ENCODE assay signal across 21 mouse cellular contexts in the genomic region with DNA sequence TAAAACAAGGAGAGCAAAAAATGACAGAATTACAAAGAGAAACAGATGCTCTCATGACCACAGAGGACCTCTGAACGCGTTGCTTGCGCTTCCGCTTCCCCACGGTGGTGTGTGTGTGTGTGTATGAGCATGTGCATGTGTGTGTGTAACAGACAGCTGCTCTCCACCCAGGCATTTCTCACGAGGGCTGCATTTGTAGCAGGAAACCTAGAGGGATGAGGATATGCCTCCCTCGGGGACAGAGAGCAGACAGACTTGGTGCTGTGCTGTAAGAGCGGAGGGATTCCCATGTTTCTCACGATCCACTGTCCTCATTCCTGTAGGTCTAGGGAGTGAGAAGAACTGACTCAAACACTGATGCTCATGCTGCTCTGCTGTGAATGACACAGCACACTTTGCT. TPM values are rescaled to one million over a fixed set of nuclear protein-coding genes. Genes with fewer than 3 reads are reported as not detected.
A peak's percentile ranks its signal among the peaks of the same experiment; 100 is the strongest.
DNase-seq lines count a peak whose midpoint lies in the region; ATAC-seq and TF ChIP-seq lines count a peak whose summit lies in the region.
"Had no signal": no experiment of that assay in that cellular context is flagged by ENCODE, and none has a peak within 500 bp of the region (broad histone marks: within the 10 kb centered on the region; RNA-seq: fewer than 3 reads in every experiment).

No protein-coding gene starts in this region.

- DNase-seq in embryonic facial prominence, embryonic 14.5 days (ENCODE audit: low spot score) = peak; percentile 41
- no peak for DNase-seq in embryonic facial prominence, embryonic 10.5 days (ENCODE audit: low spot score)
- DNase-seq in hindbrain, embryonic 14.5 days (ENCODE audit: low spot score) = no peak
- peak; percentile 11 for DNase-seq in midbrain, embryonic 14.5 days
- DNase-seq in midbrain, embryonic 10.5 days (ENCODE audit: low spot score) = no peak
- DNase-seq: adrenal gland, adult 2 months; cerebellum, adult 11 months; cerebellum, postnatal 25 days; heart, postnatal 14 days; layer of hippocampus, postnatal 36 days; thymus, adult 2 months had no signal

- no peak overlapping the region for H3K4me2 ChIP-seq in embryonic facial prominence, embryonic 14.5 days (ENCODE audit: low read depth, low read length)
- H3K4me2 ChIP-seq in hindbrain, embryonic 14.5 days (replicated peaks) = no peak overlapping the region
- H3K4me2 ChIP-seq in hindbrain, embryonic 13.5 days = no peak overlapping the region
- H3K4me2 ChIP-seq in midbrain, embryonic 14.5 days (ENCODE audit: low read length) = no peak overlapping the region
- no peak overlapping the region for H3K4me2 ChIP-seq in myocyte (ENCODE audit: low read depth)
- H3K4me2 ChIP-seq: heart, embryonic 11.5 days; intestine, embryonic 15.5 days; kidney, embryonic 15.5 days; liver, embryonic 11.5 days; lung, embryonic 15.5 days; neural tube, embryonic 12.5 days had no signal

- no peak for TF ChIP-seq POLR2A in myocyte (IDR thresholded peaks at IDR 0.05; ENCODE audit: insufficient read length, low read depth)

- H3K9ac ChIP-seq in embryonic facial prominence, embryonic 14.5 days (ENCODE audit: low read depth, low read length) = no peak overlapping the region
- H3K9ac ChIP-seq in hindbrain, embryonic 14.5 days = no peak overlapping the region
- no peak overlapping the region for H3K9ac ChIP-seq in hindbrain, embryonic 13.5 days
- no peak overlapping the region for H3K9ac ChIP-seq in midbrain, embryonic 14.5 days (replicated peaks; ENCODE audit: low read length)
- H3K9ac ChIP-seq: intestine, embryonic 15.5 days; kidney, embryonic 15.5 days; lung, embryonic 15.5 days; neural tube, embryonic 12.5 days had no signal

- H3K79me2 ChIP-seq in myocyte (ENCODE audit: control insufficient read depth, insufficient read depth) = no peaks in the 10 kb centered on the region

- H3K27ac ChIP-seq in embryonic facial prominence, embryonic 14.5 days (replicated peaks; ENCODE audit: low read depth, low read length) = no peak overlapping the region
- H3K27ac ChIP-seq in embryonic facial prominence, embryonic 10.5 days (replicated peaks) = no peak overlapping the region
- H3K27ac ChIP-seq in hindbrain, embryonic 14.5 days = no peak overlapping the region
- no peak overlapping the region for H3K27ac ChIP-seq in hindbrain, embryonic 13.5 days
- H3K27ac ChIP-seq in midbrain, embryonic 14.5 days (replicated peaks; ENCODE audit: low read depth, low read length) = no peak overlapping the region
- H3K27ac ChIP-seq in midbrain, embryonic 10.5 days (replicated peaks) = no peak overlapping the region
- H3K27ac ChIP-seq: intestine, embryonic 15.5 days; kidney, embryonic 15.5 days; lung, embryonic 15.5 days; neural tube, embryonic 12.5 days had no signal

- H3K9me3 ChIP-seq in embryonic facial prominence, embryonic 14.5 days (ENCODE audit: control insufficient read depth, low read length) = no peaks in the 10 kb centered on the region
- no peaks in the 10 kb centered on the region for H3K9me3 ChIP-seq in embryonic facial prominence, embryonic 10.5 days
- H3K9me3 ChIP-seq in hindbrain, embryonic 14.5 days (ENCODE audit: control insufficient read depth, low read length) = no peaks in the 10 kb centered on the region
- H3K9me3 ChIP-seq in hindbrain, embryonic 13.5 days = no peaks in the 10 kb centered on the region
- no peaks in the 10 kb centered on the region for H3K9me3 ChIP-seq in midbrain, embryonic 14.5 days (ENCODE audit: control insufficient read depth, low read length)
- no peaks in the 10 kb centered on the region for H3K9me3 ChIP-seq in midbrain, embryonic 10.5 days (replicated peaks)
- H3K9me3 ChIP-seq: intestine, embryonic 15.5 days; kidney, embryonic 15.5 days; lung, embryonic 15.5 days; neural tube, embryonic 12.5 days had no signal

- H3K36me3 ChIP-seq in embryonic facial prominence, embryonic 14.5 days (ENCODE audit: control insufficient read depth, insufficient read depth, low read length) = 0 out of 2 replicates have a peak, but pooled peaks cover 4% of the 10 kb centered on the region
- peaks cover 5% of the 10 kb centered on the region; the same call in 1 of the 2 replicates for H3K36me3 ChIP-seq in embryonic facial prominence, embryonic 10.5 days (replicated peaks)
- H3K36me3 ChIP-seq in hindbrain, embryonic 14.5 days (replicated peaks; ENCODE audit: control insufficient read depth, insufficient read depth) = peaks cover 3% of the 10 kb centered on the region; the same call in 1 of the 2 replicates
- H3K36me3 ChIP-seq in hindbrain, embryonic 13.5 days = no peaks in the 10 kb centered on the region; the same call in none of the 2 replicates
- H3K36me3 ChIP-seq in midbrain, embryonic 14.5 days (ENCODE audit: control insufficient read depth, insufficient read depth, low read length) = no peaks in the 10 kb centered on the region
- H3K36me3 ChIP-seq in midbrain, embryonic 10.5 days = peaks cover 3% of the 10 kb centered on the region; the same call in 1 of the 2 replicates
- peaks cover 9% of the 10 kb centered on the region for H3K36me3 ChIP-seq in myocyte (ENCODE audit: control insufficient read depth, insufficient read depth)
- H3K36me3 ChIP-seq: intestine, embryonic 15.5 days; kidney, embryonic 15.5 days; lung, embryonic 15.5 days; neural tube, embryonic 12.5 days had no signal

- ATAC-seq in embryonic facial prominence, embryonic 14.5 days (ENCODE audit: low read depth) = peak; percentile 65; the same call in 1 of the 2 replicates
- peak; percentile 37; the same call in 1 of the 2 replicates for ATAC-seq in hindbrain, embryonic 14.5 days (ENCODE audit: low FRiP score)
- no peak for ATAC-seq in hindbrain, embryonic 13.5 days (ENCODE audit: low FRiP score)
- no peak for ATAC-seq in midbrain, embryonic 14.5 days (ENCODE audit: low FRiP score, low TSS enrichment)
- no peak for ATAC-seq in activated CD4-positive, CD25-positive, alpha-beta regulatory T cell, adult 4 months
- ATAC-seq: intestine, embryonic 15.5 days had no signal

- H3K27me3 ChIP-seq in embryonic facial prominence, embryonic 14.5 days (replicated peaks; ENCODE audit: control insufficient read depth, insufficient read depth, low read length) = no peaks in the 10 kb centered on the region
- no peaks in the 10 kb centered on the region for H3K27me3 ChIP-seq in embryonic facial prominence, embryonic 10.5 days (replicated peaks; ENCODE audit: low read depth, poor library complexity, severe bottlenecking)
- no peaks in the 10 kb centered on the region for H3K27me3 ChIP-seq in hindbrain, embryonic 14.5 days (ENCODE audit: control insufficient read depth, insufficient read depth, low read length)
- H3K27me3 ChIP-seq in hindbrain, embryonic 13.5 days = no peaks in the 10 kb centered on the region
- no peaks in the 10 kb centered on the region for H3K27me3 ChIP-seq in midbrain, embryonic 14.5 days (ENCODE audit: control insufficient read depth, insufficient read depth, low read length)
- H3K27me3 ChIP-seq in midbrain, embryonic 10.5 days (ENCODE audit: low read depth, poor library complexity, severe bottlenecking) = no peaks in the 10 kb centered on the region
- no peaks in the 10 kb centered on the region for H3K27me3 ChIP-seq in myocyte (ENCODE audit: control insufficient read depth, insufficient read depth, insufficient read length)
- H3K27me3 ChIP-seq: intestine, embryonic 15.5 days; kidney, embryonic 15.5 days; lung, embryonic 15.5 days; neural tube, embryonic 12.5 days had no signal

- H3K4me3 ChIP-seq in embryonic facial prominence, embryonic 14.5 days (ENCODE audit: low read depth, low read length) = no peak overlapping the region
- H3K4me3 ChIP-seq in embryonic facial prominence, embryonic 10.5 days = no peak overlapping the region
- no peak overlapping the region for H3K4me3 ChIP-seq in hindbrain, embryonic 14.5 days (replicated peaks; ENCODE audit: low read length)
- no peak overlapping the region for H3K4me3 ChIP-seq in hindbrain, embryonic 13.5 days
- no peak overlapping the region for H3K4me3 ChIP-seq in midbrain, embryonic 14.5 days (replicated peaks; ENCODE audit: low read depth, low read length)
- no peak overlapping the region for H3K4me3 ChIP-seq in midbrain, embryonic 10.5 days
- H3K4me3 ChIP-seq in myocyte = no peak overlapping the region
- H3K4me3 ChIP-seq: erythroblast, embryonic 14.5 days; intestine, embryonic 15.5 days; kidney, embryonic 15.5 days; lung, embryonic 15.5 days; neural tube, embryonic 12.5 days had no signal

- no peaks in the 10 kb centered on the region for H3K4me1 ChIP-seq in embryonic facial prominence, embryonic 14.5 days (ENCODE audit: control insufficient read depth, insufficient read depth, low read length)
- no peaks in the 10 kb centered on the region for H3K4me1 ChIP-seq in embryonic facial prominence, embryonic 10.5 days
- peaks cover 5% of the 10 kb centered on the region; the same call in 1 of the 2 replicates for H3K4me1 ChIP-seq in hindbrain, embryonic 14.5 days (replicated peaks; ENCODE audit: control insufficient read depth, insufficient read depth, low read length)
- 0 out of 2 replicates have a peak, but pooled peaks cover 6% of the 10 kb centered on the region for H3K4me1 ChIP-seq in hindbrain, embryonic 13.5 days (replicated peaks)
- H3K4me1 ChIP-seq in midbrain, embryonic 14.5 days (ENCODE audit: control insufficient read depth, insufficient read depth, low read length) = no peaks in the 10 kb centered on the region
- H3K4me1 ChIP-seq in midbrain, embryonic 10.5 days = no peaks in the 10 kb centered on the region
- H3K4me1 ChIP-seq: intestine, embryonic 15.5 days; kidney, embryonic 15.5 days; lung, embryonic 15.5 days; neural tube, embryonic 12.5 days had no signal

- 60% methylated on average over 9 of the region's 9 CpGs for WGBS in embryonic facial prominence, embryonic 14.5 days
- 84% methylated on average over 9 of the region's 9 CpGs for WGBS in embryonic facial prominence, embryonic 10.5 days
- WGBS in hindbrain, embryonic 14.5 days = 61% methylated on average over 9 of the region's 9 CpGs
- 68% methylated on average over 9 of the region's 9 CpGs for WGBS in hindbrain, embryonic 13.5 days
- WGBS in midbrain, embryonic 14.5 days = 68% methylated on average over 9 of the region's 9 CpGs
- 88% methylated on average over 9 of the region's 9 CpGs for WGBS in midbrain, embryonic 10.5 days

- no peak overlapping the region for H3ac ChIP-seq in myocyte (ENCODE audit: control insufficient read depth, insufficient read length)

RNA-seq across cellular contexts. Expression of a gene that starts 40.2 kb away (rescaled TPM):
- polyA plus RNA-seq in embryonic facial prominence, embryonic 14.5 days (2014; fragmentation: Nextera tagmentation; extraction: Ambion mirVana) = 2,141 and 2,538 TPM in 2 replicates
- polyA plus RNA-seq in embryonic facial prominence, embryonic 10.5 days (2016; fragmentation: Nextera tagmentation; extraction: Ambion mirVana) = 9.6 and 20.1 TPM in 2 replicates
- 0.33 and 0.82 TPM in 2 replicates for polyA plus RNA-seq in hindbrain, embryonic 14.5 days (2014; fragmentation: Nextera tagmentation; extraction: Ambion mirVana)
- 44.7 and 51.3 TPM in 2 replicates for polyA plus RNA-seq in hindbrain, embryonic 13.5 days (2015; fragmentation: Nextera tagmentation; extraction: Ambion mirVana)
- 0.24 and 0.89 TPM in 2 replicates for polyA plus RNA-seq in midbrain, embryonic 14.5 days (2014; fragmentation: Nextera tagmentation; extraction: Ambion mirVana)
- 3.1 and 3.6 TPM in 2 replicates for polyA plus RNA-seq in midbrain, embryonic 10.5 days (2016; fragmentation: Nextera tagmentation; extraction: Ambion mirVana)
- polyA plus RNA-seq in myocyte (2012; fragmentation: generic; extraction: Trizol) = 2,846 TPM
- polyA plus RNA-seq in activated CD4-positive, CD25-positive, alpha-beta regulatory T cell, adult 4 months (2017; shearing (Covaris generic)) = not detected
- polyA plus RNA-seq: erythroblast, embryonic 14.5 days had no signal

Comparison
In these comparisons a context has a peak if more than half of its experiments do, and no peak if none do; other contexts are left out.
1. ATAC-seq: peak in embryonic facial prominence, embryonic 14.5 days (single experiment) and hindbrain, embryonic 14.5 days (single experiment); none in hindbrain, embryonic 13.5 days (single experiment), midbrain, embryonic 14.5 days (single experiment) and activated CD4-positive, CD25-positive, alpha-beta regulatory T cell, adult 4 months (single experiment).
2. DNase-seq: peak in embryonic facial prominence, embryonic 14.5 days (single experiment) and midbrain, embryonic 14.5 days (single experiment); none in embryonic facial prominence, embryonic 10.5 days (single experiment), hindbrain, embryonic 14.5 days (single experiment) and midbrain, embryonic 10.5 days (single experiment).
3. RNA of a gene that starts 40.2 kb away (polyA plus RNA-seq): 2,846 TPM in myocyte (single experiment) and 2,141 to 2,538 TPM in embryonic facial prominence, embryonic 14.5 days; 44.7 to 51.3 TPM in hindbrain, embryonic 13.5 days, 9.6 to 20.1 TPM in embryonic facial prominence, embryonic 10.5 days, 3.1 to 3.6 TPM in midbrain, embryonic 10.5 days, 0.24 to 0.89 TPM in midbrain, embryonic 14.5 days, 0.33 to 0.82 TPM in hindbrain, embryonic 14.5 days and not detected in activated CD4-positive, CD25-positive, alpha-beta regulatory T cell, adult 4 months; every median in the first group is over 10 times any median in the second.